Mouse (Mus musculus) bone marrow, adult 2 months (tissue): ENCODE measurements around the gene Col9a2.

Source experiments
- CTCF ChIP-seq: fragments of 200-500 bp; IDR thresholded peaks from 2 replicates; pipeline ENCODE4 v1.5.1; 2011; ENCODE audit warnings: low read length, control low read depth; ENCODE audit not compliant: control insufficient read depth, insufficient read depth
- POLR2A ChIP-seq: fragments of 200-500 bp; IDR thresholded peaks from 2 replicates; pipeline ENCODE4 v1.6.1; 2011; ENCODE audit warnings: low read depth, mild to moderate bottlenecking, control low read depth, low read length, borderline replicate concordance; ENCODE audit not compliant: control insufficient read depth

- TF ChIP-seq CTCF (no peak), POLR2A (no peak)
Observed at GRCm38 (mm10) chr4:121051863-121052262, 12.7 kb downstream of the Col9a2 start.
